Mouse (Mus musculus): Measurements from ENCODE around the gene Copz2. TPM values are rescaled to one million over a fixed set of nuclear protein-coding genes. Genes with fewer than 3 reads are reported as not detected.
"Not testable (repeated sequence)": the region's sequence is repeated elsewhere in the genome, so short reads cannot be mapped to it uniquely, and the experiment has no call there.

Copz2 gene
- polyA plus RNA-seq, 1 experiment = not detected

DNA sequence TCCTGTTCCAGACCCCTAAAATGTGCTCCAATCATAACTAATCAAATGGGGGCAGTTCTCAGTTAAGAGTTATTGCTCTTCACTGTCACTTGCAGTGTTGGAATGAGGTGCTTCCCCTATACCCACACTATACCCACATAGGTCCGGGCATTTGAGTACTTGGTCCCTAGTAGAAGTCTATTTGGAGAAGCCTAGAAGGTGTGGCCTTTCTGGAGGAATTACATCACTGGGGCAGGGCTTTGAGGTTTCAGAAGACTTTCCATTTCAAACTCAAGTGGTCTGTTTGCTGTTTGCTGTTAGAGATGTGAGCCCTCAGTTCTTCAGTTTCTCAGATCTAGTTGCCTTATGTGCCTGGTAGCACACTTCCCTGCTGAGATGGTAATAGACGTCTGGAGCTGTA lies 16.7 kb upstream of the Copz2 start:
- no peak overlapping the region for H3K27ac ChIP-seq (ENCODE audit: insufficient read depth, low read depth, low read length)
- no peak overlapping the region for H3K4me3 ChIP-seq (ENCODE audit: insufficient read depth, low read depth, low read length)
- WGBS = 76% methylated on average over 2 of the region's 2 CpGs
- TF ChIP-seq POLR2A (IDR thresholded peaks at IDR 0.05; ENCODE audit: insufficient read depth, low read depth, low read length) = no peak
- no peaks in the 10 kb centered on the region for H3K4me1 ChIP-seq (ENCODE audit: control insufficient read depth, insufficient read depth, low read length)

DNA sequence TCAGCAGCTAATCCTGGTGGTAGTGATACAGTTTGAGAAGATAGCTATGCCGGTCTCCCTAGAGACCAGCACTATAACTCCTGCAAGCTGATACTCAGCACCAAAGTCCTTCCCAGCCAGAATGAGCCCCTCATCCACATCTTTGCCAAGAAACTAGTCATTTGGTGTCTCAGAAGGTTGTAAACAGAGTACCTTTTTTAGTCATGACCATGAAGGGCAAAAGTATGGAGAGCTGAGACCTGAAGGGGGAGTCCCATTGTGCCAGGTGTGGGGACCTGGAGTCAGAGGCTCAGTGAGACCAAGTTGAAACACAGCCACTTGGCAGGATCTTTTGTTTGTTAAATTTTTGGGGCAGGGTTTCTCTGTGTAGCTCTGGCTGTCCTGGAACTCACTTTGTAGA lies 15.5 kb upstream of the Copz2 start:
- Histone ChIP-seq H3K4me3 (ENCODE audit: insufficient read depth, low read depth, low read length) (no peak overlapping the region), H3K4me1 (ENCODE audit: control insufficient read depth, insufficient read depth, low read length) (no peaks in the 10 kb centered on the region), H3K27ac (ENCODE audit: insufficient read depth, low read depth, low read length) (no peak overlapping the region)
- TF ChIP-seq CTCF (IDR thresholded peaks at IDR 0.05; ENCODE audit: insufficient read depth, low read depth, low read length) (no peak), POLR2A (IDR thresholded peaks at IDR 0.05; ENCODE audit: insufficient read depth, low read depth, low read length) (no peak)
- 100% methylated on average over 1 of the region's 1 CpGs for WGBS

DNA sequence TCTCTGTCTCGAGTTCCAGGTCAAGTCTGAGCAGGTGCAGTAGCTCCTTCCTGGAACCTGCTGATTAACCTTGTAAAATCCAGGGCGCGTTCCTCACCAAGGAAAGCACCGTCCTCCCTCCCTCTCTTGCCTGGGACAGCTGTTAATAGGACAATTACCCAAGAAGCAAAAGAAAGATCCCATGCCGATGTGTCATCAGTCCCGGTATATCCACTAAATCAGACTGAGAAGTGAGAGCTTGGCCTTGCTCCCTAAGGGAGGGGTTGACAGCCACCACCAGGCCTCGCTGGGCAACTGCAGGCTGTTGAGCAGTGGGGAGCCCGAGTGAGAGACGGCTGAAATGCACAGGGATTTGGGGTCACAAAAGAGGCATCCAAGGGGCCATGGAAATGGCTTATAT lies 12.4 kb upstream of the Copz2 start:
- WGBS = 41% methylated on average over 9 of the region's 9 CpGs
- Histone ChIP-seq H3K4me3 (ENCODE audit: insufficient read depth, low read depth, low read length) (no peak overlapping the region), H3K4me1 (ENCODE audit: control insufficient read depth, insufficient read depth, low read length) (peaks cover 4% of the 10 kb centered on the region), H3K27ac (ENCODE audit: insufficient read depth, low read depth, low read length) (no peak overlapping the region)
- no peak for TF ChIP-seq POLR2A (IDR thresholded peaks at IDR 0.05; ENCODE audit: insufficient read depth, low read depth, low read length)
- no peak for TF ChIP-seq CTCF (IDR thresholded peaks at IDR 0.05; ENCODE audit: insufficient read depth, low read depth, low read length)

DNA sequence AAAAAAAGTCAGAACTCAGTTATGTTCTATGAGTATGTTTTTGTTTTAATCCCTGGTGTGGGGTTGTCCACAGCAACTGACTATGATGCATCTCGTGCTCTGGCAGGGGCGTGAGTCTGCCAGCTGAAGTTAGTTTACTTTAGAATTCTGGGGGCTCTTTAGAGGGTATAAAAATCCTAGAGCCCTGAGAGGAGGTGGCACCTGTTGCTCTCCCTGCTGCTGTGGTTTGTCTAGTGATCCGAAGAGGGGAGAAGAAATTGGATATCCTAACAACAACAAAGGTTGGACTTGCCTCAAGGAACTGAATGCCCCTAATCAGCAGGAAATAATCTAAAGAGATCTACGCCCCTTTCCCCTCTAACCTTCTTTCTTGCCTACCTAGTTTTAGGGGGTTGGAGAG lies 11.3 kb upstream of the Copz2 start:
- no peak for TF ChIP-seq CTCF (IDR thresholded peaks at IDR 0.05; ENCODE audit: insufficient read depth, low read depth, low read length)
- TF ChIP-seq POLR2A (IDR thresholded peaks at IDR 0.05; ENCODE audit: insufficient read depth, low read depth, low read length) = no peak
- Histone ChIP-seq H3K4me1 (ENCODE audit: control insufficient read depth, insufficient read depth, low read length) (peaks cover 4% of the 10 kb centered on the region), H3K27ac (ENCODE audit: insufficient read depth, low read depth, low read length) (no peak overlapping the region), H3K4me3 (ENCODE audit: insufficient read depth, low read depth, low read length) (no peak overlapping the region)
- WGBS = 73% methylated on average over 4 of the region's 4 CpGs

DNA sequence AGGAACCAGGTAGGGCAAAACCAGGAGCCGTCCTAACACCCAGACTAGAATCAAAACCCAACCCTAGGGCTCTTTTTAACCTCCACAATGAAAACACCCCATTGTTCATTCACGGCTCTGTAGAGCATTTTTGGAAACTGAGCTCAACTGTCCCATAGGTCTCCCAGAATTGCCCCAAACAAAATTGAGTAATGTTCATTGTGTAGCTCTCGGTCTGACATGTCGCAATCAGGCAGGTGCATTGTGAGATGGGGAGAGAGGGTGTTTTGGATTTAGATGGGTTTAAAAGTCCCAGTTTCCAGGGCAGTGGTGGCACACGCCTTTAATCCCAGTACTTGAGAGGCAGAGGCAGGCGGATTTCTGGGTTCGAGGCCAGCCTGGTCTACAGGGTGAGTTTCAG lies 10.2 kb upstream of the Copz2 start:
- TF ChIP-seq POLR2A (IDR thresholded peaks at IDR 0.05; ENCODE audit: insufficient read depth, low read depth, low read length) = no peak
- TF ChIP-seq CTCF (IDR thresholded peaks at IDR 0.05; ENCODE audit: insufficient read depth, low read depth, low read length) = no peak
- H3K27ac ChIP-seq (ENCODE audit: insufficient read depth, low read depth, low read length) = no peak overlapping the region
- 87% methylated on average over 7 of the region's 7 CpGs for WGBS

DNA sequence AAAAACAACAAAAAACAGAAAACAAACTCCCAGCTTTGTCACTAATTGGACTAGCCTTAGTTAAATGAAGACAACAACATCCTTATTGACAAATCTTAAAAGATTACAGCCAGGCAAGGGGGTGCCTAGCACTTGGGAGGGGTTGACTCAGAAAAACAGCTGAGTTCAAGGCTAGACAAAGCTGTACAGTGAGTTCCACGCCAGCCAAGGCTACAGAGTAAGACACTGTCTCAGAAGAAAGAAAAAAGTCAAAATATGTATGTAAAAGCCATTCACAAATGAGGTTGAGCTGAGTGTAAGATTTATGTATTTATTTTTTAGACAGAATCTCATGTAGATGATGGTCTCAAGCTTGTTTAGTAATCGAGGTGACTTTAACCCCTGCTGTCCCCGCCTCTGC lies 9.8 kb upstream of the Copz2 start:
- Histone ChIP-seq H3K27ac (ENCODE audit: insufficient read depth, low read depth, low read length) (no peak overlapping the region), H3K4me3 (ENCODE audit: insufficient read depth, low read depth, low read length) (no peak overlapping the region), H3K4me1 (ENCODE audit: control insufficient read depth, insufficient read depth, low read length) (peaks cover 4% of the 10 kb centered on the region)
- TF ChIP-seq POLR2A (IDR thresholded peaks at IDR 0.05; ENCODE audit: insufficient read depth, low read depth, low read length) (no peak), CTCF (IDR thresholded peaks at IDR 0.05; ENCODE audit: insufficient read depth, low read depth, low read length) (no peak)
- WGBS = 69% methylated on average over 3 of the region's 3 CpGs

More for the DNA sequence above, 10.2 kb upstream of the Copz2 start:
- Histone ChIP-seq H3K4me3 (ENCODE audit: insufficient read depth, low read depth, low read length) (no peak overlapping the region), H3K4me1 (ENCODE audit: control insufficient read depth, insufficient read depth, low read length) (peaks cover 4% of the 10 kb centered on the region)

DNA sequence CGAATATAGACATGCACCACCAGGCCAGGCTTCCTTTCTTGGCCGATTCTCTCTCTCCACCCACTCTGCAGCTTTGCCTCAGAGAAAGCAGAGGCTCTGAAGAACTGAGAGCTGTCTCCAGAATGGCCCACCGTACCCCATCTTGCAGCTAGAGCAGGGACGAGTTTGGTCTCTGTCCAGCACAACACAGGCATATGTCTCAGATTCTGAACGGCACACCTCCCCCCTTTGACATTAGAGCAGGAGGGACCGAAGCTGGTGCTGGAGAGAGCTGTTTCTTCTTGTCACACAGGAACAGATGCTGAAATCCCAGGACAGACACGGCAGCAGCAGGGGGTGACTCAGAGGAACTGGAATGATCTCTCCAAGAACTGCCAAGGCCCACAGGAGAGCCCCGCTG lies 9.4 kb upstream of the Copz2 start:
- TF ChIP-seq POLR2A (IDR thresholded peaks at IDR 0.05; ENCODE audit: insufficient read depth, low read depth, low read length) = no peak
- TF ChIP-seq CTCF (IDR thresholded peaks at IDR 0.05; ENCODE audit: insufficient read depth, low read depth, low read length) = no peak
- H3K4me1 ChIP-seq (ENCODE audit: control insufficient read depth, insufficient read depth, low read length) = peaks cover 4% of the 10 kb centered on the region
- no peak overlapping the region for H3K27ac ChIP-seq (ENCODE audit: insufficient read depth, low read depth, low read length)
- H3K4me3 ChIP-seq (ENCODE audit: insufficient read depth, low read depth, low read length) = no peak overlapping the region
- WGBS = 37% methylated on average over 8 of the region's 8 CpGs

DNA sequence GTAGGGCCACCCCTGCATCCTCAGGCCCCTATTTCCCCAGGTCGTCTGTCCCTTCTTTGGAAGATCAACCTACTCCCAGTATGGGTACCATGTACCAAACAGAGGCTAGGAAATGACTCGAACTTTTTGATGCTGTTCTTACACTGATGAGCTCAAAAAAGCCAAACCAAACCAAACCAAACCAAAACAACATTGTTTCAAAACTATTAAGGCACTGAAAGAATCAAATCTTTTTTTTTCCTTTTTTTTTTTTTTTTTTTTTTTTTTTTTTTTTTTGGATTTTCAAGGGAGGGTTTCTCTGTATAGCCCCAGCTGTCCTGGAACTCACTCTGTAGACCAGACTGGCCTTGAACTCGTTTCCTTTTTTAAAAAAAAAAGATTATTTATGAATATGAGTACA lies 6.0 kb upstream of the Copz2 start:
- no peak overlapping the region for H3K27ac ChIP-seq (ENCODE audit: insufficient read depth, low read depth, low read length)
- H3K4me3 ChIP-seq (ENCODE audit: insufficient read depth, low read depth, low read length) = no peak overlapping the region
- peaks cover 4% of the 10 kb centered on the region for H3K4me1 ChIP-seq (ENCODE audit: control insufficient read depth, insufficient read depth, low read length)
- TF ChIP-seq CTCF (IDR thresholded peaks at IDR 0.05; ENCODE audit: insufficient read depth, low read depth, low read length) = no peak
- no peak for TF ChIP-seq POLR2A (IDR thresholded peaks at IDR 0.05; ENCODE audit: insufficient read depth, low read depth, low read length)
- 59% methylated on average over 3 of the region's 3 CpGs for WGBS

DNA sequence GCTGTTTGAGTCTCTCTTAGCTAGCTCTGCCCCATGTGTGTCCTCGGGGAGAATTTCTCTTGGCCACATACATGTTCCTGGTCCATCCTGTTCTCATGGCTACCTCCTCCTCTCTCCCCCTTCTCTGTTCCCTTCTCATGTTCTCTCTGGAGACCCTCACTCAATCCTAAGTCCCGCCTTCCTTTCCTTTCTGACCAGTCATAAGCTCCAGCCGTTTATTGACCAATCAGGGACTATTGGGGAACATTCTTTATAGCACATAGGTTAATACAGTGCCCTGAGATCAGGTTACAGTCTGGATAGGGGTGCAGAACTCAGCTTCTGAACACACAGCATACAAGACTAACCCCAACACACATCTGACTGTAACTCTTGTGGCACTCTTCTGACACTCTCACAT lies 2.4 kb upstream of the Copz2 start:
- H3K27ac ChIP-seq (ENCODE audit: insufficient read depth, low read depth, low read length) = no peak overlapping the region

DNA sequence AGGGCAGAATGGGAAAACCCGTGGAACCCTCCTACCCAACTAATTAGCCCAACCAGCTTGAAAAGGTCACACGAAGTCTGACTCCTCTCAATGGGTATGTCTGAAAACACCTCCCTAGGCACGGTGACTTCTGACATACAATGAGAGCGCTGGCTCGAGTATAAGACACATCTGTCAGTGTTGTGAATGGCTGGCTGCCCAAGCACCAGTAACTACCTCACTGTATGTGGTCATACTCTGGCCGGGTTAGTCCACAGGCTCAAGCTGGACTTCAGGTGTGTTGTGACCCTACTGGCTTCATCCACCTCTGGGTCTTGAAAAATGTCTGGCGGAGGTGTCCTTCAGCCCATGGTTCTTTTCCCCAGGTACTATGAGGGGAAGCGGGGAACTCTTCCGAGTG lies 976 bp upstream of the Copz2 start:
- WGBS = 52% methylated on average over 9 of the region's 9 CpGs
- Histone ChIP-seq H3K4me3 (ENCODE audit: insufficient read depth, low read depth, low read length) (no peak overlapping the region), H3K27ac (ENCODE audit: insufficient read depth, low read depth, low read length) (no peak overlapping the region), H3K4me1 (ENCODE audit: control insufficient read depth, insufficient read depth, low read length) (peaks cover 9% of the 10 kb centered on the region)
- TF ChIP-seq POLR2A (IDR thresholded peaks at IDR 0.05; ENCODE audit: insufficient read depth, low read depth, low read length) = no peak
- TF ChIP-seq CTCF (IDR thresholded peaks at IDR 0.05; ENCODE audit: insufficient read depth, low read depth, low read length) = no peak

More for the DNA sequence above, 2.4 kb upstream of the Copz2 start:
- H3K4me1 ChIP-seq (ENCODE audit: control insufficient read depth, insufficient read depth, low read length) = peaks cover 9% of the 10 kb centered on the region
- TF ChIP-seq CTCF (IDR thresholded peaks at IDR 0.05; ENCODE audit: insufficient read depth, low read depth, low read length) (no peak), POLR2A (IDR thresholded peaks at IDR 0.05; ENCODE audit: insufficient read depth, low read depth, low read length) (no peak)
- H3K4me3 ChIP-seq (ENCODE audit: insufficient read depth, low read depth, low read length) = no peak overlapping the region
- WGBS = 59% methylated on average over 3 of the region's 3 CpGs

DNA sequence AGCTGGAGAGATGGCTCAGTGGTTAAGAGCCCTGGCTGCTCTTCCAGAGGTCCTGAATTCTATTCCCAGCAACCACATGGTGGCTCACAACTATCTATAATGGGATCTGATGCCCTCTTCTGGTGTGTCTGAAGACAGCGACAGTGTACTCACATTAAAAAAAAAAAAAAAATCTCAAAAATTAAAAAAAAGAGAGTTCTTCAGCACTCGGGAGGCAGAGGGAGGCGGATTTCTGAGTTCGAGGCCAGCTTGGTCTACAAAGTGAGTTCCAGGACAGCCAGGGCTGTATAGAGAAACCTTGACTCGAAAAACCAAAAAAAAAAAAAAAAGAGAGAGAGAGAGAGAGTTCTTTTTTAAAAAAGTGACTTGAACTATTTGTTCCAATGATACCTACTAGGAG lies 525 bp upstream of the Copz2 start:
- 69% methylated on average over 5 of the region's 5 CpGs for WGBS
- not testable (repeated sequence) for H3K4me3 ChIP-seq (ENCODE audit: insufficient read depth, low read depth, low read length); H3K4me1 ChIP-seq (ENCODE audit: control insufficient read depth, insufficient read depth, low read length); H3K27ac ChIP-seq (ENCODE audit: insufficient read depth, low read depth, low read length)

Data from olfactory bulb, adult 2 months (tissue).